Mouse (Mus musculus): ENCODE data around the gene H2afy2. TPM values are rescaled to one million over a fixed set of nuclear protein-coding genes. Genes with fewer than 3 reads are reported as not detected.

H2afy2 gene
- total RNA-seq, 1 experiment from 2014 or later = 3.2 TPM

DNA sequence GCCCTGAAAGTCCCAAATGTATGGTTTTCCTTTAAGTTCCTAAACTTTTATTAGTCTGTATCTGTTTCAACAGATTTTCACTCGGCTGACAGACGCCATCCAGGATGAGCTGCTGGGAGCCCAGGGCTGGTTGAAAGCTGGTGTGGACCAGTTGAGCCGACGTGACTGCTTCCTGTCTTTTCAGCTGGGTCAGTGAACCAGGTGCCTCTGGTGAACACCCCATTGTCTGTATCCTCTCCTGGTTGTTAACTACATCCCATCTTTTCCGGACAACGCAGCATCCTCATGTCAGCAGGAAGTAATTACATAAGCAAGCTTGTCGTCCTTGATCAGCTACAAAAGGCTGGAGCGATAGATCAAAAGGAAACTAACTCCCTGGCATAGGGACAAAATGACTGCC, 9.1 kb upstream of the H2afy2 start:
- ATAC-seq (replicated peaks in 1 of 2; ENCODE audit: insufficient read depth in 1 of 2, low FRiP score in 2 of 2, low TSS enrichment in 1 of 2, low read depth in 1 of 2, poor library complexity in 2 of 2, severe bottlenecking in 2 of 2) = no peak

DNA sequence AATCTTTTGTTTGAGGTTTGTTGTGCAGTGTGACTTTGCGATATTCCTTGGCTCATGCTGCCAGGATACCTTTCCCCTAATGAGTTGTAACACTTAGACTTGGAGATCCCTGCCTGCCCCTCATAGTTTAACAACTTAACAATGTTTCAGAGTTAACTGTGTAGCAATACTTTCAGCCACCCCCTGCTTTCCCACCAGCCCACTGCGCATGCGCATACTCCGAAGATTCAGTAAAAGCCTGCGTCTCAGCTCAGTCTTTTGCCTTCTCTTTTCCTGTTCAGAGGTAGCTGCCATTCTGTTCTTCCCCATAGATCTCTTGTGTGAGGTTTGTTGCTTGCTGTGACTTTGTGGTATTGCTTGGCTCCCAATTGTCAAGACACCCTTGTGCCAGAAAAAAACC, 4.6 kb upstream of the H2afy2 start:
- no peak for ATAC-seq (replicated peaks in 1 of 2; ENCODE audit: insufficient read depth in 1 of 2, low FRiP score in 2 of 2, low TSS enrichment in 1 of 2, low read depth in 1 of 2, poor library complexity in 2 of 2, severe bottlenecking in 2 of 2)

DNA sequence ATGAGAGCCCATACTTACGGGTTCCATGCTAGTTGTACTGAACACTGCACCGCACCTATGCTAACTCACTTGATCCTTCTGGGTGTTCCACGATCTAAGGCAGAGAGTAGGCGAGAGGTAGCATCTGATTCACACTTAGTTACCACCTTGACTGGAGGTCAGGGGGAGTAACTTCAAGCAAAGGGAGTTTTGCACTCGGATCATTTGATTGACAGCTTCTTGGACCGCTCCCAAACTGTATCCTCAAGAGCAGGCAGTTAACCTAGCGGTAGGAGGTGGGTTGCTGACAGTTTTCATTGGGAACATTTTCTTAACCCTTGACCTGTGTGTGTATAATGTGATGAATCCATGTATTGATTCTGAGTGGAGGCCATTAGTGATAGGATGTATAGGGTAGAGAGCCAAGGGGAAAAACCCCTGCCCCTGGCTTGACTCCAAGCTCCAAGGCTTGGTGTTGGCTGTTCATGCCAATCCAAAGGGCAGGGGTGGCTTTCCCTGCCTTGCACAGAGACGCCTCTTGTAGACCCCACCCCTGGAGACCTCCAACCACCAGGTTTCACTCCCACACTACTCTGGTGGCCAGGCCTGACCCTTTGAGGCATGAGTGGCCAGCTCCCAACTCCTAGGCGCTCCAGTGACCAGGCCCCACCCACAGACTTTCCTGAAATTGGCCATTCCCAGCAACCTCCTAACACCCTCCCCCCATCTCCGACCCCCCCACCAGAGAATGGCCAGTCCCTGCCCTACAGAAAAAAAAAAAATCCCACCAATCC, 3.8 kb upstream of the H2afy2 start:
- no peak for ATAC-seq (replicated peaks in 1 of 2; ENCODE audit: insufficient read depth in 1 of 2, low FRiP score in 2 of 2, low TSS enrichment in 1 of 2, low read depth in 1 of 2, poor library complexity in 2 of 2, severe bottlenecking in 2 of 2)

DNA sequence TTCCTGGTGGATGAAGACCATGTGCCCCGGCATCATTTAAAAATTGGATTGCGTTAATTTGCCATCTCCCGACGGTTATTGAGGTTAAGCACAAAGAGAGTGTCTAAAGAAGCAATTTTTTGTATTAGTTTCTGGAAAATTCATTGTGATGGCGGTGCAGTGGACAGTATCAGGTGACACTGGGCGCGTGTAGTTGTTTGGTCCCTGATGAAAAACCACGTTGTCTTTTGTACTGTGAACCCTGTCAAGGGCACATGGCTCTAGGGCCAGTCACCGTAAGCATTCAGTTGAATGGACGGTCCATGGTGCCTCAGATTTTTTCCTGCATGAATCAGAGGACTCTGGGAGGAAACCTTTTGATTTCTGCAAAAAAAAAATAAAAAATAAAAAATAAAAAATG, 467 bp upstream of the H2afy2 start:
- no peak for ATAC-seq (replicated peaks in 1 of 2; ENCODE audit: insufficient read depth in 1 of 2, low FRiP score in 2 of 2, low TSS enrichment in 1 of 2, low read depth in 1 of 2, poor library complexity in 2 of 2, severe bottlenecking in 2 of 2)

DNA sequence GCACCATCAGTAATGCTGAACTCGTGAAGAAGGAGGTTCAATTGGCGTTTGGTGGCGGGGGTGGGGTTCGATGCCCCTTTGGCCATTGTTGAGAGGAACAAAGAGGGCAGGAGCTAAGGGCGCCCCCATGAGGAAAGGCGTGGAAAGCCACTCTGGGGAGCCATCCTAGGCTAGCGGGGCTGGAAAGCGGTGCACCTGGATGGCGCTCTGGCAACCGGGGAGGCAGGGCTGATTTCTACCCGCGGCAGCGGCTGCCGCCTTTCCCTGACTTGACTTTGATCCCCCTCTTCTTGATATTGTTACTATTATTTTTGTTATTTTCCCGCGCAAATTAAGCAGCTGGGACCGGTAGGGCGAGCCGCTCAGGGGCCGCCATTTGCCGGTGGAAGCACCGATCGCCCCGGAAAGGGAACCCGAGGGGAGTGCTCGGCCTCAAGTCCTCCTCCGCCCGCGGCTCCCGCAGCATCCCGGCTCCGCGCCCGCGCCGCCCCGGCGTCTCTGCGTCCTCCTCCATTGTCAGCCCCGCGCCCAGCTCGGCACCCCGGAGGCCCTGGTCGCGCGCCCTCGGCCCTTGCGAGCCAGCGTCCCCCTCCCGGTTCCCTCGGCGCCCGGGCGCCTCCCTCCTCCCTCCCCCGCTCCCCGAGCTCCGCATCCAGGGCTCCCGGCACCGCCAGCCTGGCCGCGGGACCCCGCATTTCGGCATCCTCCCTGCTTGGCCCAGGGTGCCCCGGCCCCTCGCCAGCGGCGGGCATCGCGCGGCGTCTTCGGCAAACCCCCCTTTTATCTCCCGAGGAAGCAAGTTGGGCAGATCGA, 942 bp downstream of the H2afy2 start:
- ATAC-seq (replicated peaks in 1 of 2; ENCODE audit: insufficient read depth in 1 of 2, low FRiP score in 2 of 2, low TSS enrichment in 1 of 2, low read depth in 1 of 2, poor library complexity in 2 of 2, severe bottlenecking in 2 of 2) = peak in 1 of 2 experiments; percentile 53; a peak in 2 of 4 replicates

DNA sequence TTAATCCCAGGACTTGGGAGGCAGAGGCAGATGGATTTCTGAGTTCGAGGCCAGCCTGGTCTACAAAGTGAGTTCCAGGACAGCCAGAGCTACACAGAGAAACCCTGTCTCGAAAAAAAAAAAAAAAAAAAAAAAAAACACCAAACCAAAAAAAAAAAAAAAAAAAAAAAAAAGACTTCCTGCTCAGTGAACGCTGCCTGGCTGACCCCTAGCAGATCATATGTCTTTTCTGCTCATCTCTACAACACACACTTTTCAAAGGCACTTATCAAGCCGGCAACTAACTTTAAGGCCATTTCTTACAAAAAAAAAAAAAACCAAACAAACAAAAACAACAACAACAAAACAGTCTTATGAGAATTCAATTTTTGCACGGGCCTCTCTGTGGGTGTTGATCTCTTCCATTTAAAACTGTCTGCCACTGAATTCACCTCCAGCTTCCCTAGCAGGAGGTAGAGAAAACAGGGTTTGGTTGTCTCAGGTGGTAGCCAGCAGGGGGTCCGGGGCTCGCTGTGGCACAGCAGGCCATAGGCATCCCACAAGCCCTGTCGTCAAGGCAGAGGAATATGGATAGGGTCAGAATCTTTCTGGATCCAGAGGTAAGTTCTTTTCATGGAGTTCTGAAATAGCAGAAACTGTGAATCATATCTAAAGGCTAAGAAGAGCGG, 2.4 kb downstream of the H2afy2 start:
- no peak for ATAC-seq (replicated peaks in 1 of 2; ENCODE audit: insufficient read depth in 1 of 2, low FRiP score in 2 of 2, low TSS enrichment in 1 of 2, low read depth in 1 of 2, poor library complexity in 2 of 2, severe bottlenecking in 2 of 2)

DNA sequence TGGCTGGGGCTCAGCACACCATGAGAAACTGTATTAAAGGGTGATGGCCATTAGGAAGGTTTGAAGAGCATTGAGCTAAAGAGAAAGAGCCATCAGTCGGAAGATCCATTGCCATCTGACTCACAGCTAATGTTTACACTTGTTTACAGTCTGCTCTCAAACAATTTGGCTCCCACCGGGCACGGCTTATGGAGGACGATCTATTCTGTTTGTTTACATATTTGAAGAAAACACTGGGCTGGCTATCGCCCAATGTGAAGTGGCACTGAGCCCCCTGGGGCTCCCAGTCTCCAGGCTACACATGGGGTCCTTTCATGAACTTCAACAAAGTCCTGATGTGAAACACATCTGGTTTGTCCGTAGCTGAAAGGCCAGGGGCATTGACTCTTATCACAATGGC, 17.1 kb downstream of the H2afy2 start:
- ATAC-seq (replicated peaks in 1 of 2; ENCODE audit: insufficient read depth in 1 of 2, low FRiP score in 2 of 2, low TSS enrichment in 1 of 2, low read depth in 1 of 2, poor library complexity in 2 of 2, severe bottlenecking in 2 of 2) = no peak

DNA sequence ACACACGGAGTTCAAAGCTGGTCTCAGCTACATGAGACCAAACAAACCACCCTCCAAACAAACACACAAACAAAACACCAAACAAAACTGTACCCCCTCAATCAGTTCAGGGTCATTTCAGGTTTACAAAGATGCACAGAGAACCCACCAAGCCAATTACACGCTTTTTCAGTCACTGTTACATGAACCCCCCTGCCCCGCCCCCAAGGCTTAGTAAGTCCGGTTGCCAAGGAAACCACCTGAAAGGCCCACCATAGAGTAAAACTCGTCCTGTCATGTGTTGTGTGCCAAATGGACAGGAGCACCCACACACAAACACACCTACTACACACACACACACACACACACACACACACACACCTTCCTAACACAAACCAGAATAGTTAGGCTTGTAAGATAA, 18.4 kb downstream of the H2afy2 start:
- no peak for ATAC-seq (replicated peaks in 1 of 2; ENCODE audit: insufficient read depth in 1 of 2, low FRiP score in 2 of 2, low TSS enrichment in 1 of 2, low read depth in 1 of 2, poor library complexity in 2 of 2, severe bottlenecking in 2 of 2)

DNA sequence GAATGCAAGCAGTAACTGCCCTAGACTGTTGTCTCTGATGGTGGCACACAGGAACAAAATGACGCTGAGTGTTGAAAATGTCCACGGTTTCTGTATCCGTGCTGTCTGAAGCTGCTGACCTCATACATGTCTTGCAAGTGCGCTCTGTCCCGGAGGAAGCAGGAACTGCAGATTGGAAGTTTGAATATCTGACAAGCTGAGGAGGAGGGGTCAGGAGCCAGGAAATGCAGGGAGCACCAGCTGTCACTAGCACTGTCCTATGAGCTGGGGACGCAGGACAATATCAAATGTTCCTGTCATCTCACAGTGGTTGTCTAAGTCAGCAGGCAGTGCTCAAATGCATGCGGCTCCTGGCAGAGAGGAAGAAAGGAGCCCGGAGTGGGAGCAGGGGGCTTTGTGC, 19.3 kb downstream of the H2afy2 start:
- ATAC-seq (replicated peaks in 1 of 2; ENCODE audit: insufficient read depth in 1 of 2, low FRiP score in 2 of 2, low TSS enrichment in 1 of 2, low read depth in 1 of 2, poor library complexity in 2 of 2, severe bottlenecking in 2 of 2) = no peak

DNA sequence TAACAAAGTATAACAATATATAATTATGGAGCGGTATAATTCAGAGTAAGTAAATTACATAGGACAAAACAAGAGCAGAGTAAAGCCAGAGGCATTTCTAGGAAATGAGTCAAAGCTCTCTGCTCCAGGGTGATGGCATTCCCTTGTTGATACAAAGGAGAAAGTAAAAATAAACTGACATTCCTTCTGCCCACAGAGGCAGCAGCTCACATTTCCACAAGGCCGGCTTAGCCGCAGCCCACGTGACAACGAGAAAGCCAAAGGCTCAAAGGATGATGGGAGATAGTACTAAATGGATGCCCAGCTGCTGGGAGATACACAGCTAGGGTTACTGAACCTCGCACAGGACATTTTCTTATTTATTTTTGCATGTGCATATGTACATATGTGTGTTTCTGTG, 24.1 kb downstream of the H2afy2 start:
- no peak for ATAC-seq (replicated peaks in 1 of 2; ENCODE audit: insufficient read depth in 1 of 2, low FRiP score in 2 of 2, low TSS enrichment in 1 of 2, low read depth in 1 of 2, poor library complexity in 2 of 2, severe bottlenecking in 2 of 2)

DNA sequence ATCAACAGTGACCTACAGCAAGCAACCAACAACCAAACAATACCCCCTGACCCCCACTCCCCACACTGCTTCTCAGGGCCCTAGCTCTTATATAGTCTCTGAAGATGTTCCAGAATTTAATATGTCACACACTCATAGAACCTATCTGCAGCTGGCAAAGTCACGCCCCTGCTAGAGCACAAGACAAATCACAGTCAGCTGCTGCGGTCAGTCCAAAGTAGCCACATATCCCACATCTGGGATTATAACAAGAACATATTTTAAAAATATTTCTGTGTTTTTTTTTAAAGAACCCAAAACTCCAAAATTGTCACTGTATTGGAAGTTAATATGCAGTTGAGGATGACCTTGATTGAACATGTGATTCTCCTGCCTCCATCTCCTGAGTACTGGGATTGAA, 25.0 kb downstream of the H2afy2 start:
- ATAC-seq (replicated peaks in 1 of 2; ENCODE audit: insufficient read depth in 1 of 2, low FRiP score in 2 of 2, low TSS enrichment in 1 of 2, low read depth in 1 of 2, poor library complexity in 2 of 2, severe bottlenecking in 2 of 2) = no peak

DNA sequence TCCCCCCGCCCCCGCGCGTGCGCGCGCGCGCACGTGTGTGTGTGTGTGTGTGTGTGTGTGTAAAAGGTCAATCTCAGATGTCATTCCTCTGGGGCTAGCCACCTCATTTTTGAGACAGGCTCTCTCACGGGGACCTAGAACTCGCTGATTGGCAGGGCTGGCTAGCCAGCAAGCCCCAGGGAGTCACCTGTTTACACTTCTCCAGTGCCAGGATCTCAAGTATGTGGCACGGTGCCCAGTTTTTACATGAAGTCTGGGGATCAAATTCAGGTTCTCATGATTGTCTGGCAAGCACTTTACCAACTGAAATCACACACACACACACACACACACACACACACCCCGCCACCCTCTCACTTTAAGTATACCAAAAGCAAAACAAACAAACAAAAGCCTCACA, 26.9 kb downstream of the H2afy2 start:
- no peak for ATAC-seq (replicated peaks in 1 of 2; ENCODE audit: insufficient read depth in 1 of 2, low FRiP score in 2 of 2, low TSS enrichment in 1 of 2, low read depth in 1 of 2, poor library complexity in 2 of 2, severe bottlenecking in 2 of 2)

DNA sequence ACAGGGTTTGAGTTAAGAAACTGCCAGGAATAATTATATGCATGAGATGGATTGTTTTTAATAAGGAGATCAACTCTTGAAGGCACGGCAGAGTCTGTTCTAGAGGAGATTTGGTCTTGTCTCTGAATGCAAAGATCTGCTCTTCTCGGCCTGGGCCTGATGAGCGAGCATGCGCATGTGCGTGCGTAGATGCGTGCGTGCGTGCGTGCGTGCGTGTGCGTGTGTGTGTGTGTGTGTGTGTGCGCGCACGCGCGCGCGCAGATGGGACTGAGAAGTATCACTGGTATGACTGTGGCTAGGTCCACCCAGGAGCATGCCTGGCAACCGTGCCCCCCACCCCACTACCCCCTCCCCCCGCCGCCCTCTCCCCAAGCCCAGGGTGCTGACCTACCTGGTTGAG, 30.9 kb downstream of the H2afy2 start:
- no peak for ATAC-seq (replicated peaks in 1 of 2; ENCODE audit: insufficient read depth in 1 of 2, low FRiP score in 2 of 2, low TSS enrichment in 1 of 2, low read depth in 1 of 2, poor library complexity in 2 of 2, severe bottlenecking in 2 of 2)

DNA sequence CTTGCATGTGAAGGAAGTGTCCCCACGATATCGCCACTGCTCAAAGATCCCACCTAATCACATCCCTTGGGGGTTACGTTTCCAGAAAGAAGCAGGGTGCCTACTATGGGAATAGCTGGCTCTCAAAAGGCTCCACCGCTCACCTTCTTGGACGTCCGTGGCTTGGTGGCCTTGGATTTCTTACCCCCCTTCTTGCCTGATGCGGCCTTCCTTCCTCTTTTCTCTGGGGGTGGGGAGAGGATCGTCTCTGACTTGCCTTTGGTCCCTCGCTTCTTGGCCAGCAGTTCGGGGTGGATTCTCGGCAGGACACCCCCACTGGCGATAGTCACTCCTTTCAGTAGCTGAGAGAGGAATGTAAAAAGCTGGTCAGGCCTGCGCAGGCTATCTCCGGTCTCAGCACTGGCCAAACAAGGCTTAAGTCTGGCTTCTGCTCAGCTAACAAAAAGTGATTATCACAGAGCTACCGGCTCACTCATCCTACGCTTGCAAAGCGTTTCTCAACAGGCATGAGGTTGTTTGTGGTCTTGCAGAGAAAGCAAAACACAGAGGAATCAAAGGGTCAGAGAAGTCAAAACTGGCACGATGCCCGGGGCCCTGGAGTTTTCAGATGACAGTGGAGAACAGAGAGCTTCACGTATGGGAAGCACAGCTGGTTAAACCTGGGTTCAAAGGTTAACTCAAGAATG, 32.3 kb downstream of the H2afy2 start:
- ATAC-seq (replicated peaks in 1 of 2; ENCODE audit: insufficient read depth in 1 of 2, low FRiP score in 2 of 2, low TSS enrichment in 1 of 2, low read depth in 1 of 2, poor library complexity in 2 of 2, severe bottlenecking in 2 of 2) = peak; percentile 71 to 82

DNA sequence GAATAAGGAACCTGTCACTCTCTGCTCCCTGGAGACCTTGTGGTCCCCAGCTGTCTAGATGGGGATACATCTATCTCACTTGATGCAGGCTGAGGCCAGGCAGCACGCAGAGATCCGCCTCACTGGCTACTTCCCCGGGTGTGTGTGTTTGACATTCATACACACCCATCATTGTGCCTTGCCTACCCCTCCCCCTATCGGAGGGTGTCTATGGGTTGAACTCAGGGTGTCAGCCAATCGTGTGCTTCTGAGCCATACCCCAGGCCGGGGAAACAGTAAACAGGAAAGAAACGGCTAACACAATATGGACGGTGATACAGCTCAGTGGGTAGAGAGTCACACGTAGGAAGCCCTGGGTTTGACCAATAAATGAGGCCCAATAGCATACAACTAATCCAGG, 33.9 kb downstream of the H2afy2 start:
- ATAC-seq (replicated peaks in 1 of 2; ENCODE audit: insufficient read depth in 1 of 2, low FRiP score in 2 of 2, low TSS enrichment in 1 of 2, low read depth in 1 of 2, poor library complexity in 2 of 2, severe bottlenecking in 2 of 2) = no peak

DNA sequence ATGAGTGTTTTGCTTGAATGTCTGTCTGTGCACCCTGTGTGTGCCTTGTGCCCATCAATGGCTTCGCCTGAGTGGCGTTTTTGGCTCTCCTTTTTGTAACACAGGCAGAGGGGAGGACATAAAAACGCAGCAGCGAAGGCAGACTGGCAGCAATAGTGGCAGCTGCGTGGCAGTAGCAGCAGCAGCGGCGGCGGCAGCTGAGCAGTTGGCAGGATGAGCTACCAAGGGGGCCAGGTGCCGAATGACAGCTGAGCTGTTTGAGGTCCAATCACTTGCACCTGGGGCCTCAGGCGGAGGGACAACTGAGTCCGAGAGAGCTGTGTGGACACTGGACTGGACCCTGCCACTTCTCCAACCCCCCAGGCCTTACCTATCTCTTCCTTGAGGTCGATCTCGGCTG, 36.6 kb downstream of the H2afy2 start:
- ATAC-seq (replicated peaks in 1 of 2; ENCODE audit: insufficient read depth in 1 of 2, low FRiP score in 2 of 2, low TSS enrichment in 1 of 2, low read depth in 1 of 2, poor library complexity in 2 of 2, severe bottlenecking in 2 of 2) = no peak

DNA sequence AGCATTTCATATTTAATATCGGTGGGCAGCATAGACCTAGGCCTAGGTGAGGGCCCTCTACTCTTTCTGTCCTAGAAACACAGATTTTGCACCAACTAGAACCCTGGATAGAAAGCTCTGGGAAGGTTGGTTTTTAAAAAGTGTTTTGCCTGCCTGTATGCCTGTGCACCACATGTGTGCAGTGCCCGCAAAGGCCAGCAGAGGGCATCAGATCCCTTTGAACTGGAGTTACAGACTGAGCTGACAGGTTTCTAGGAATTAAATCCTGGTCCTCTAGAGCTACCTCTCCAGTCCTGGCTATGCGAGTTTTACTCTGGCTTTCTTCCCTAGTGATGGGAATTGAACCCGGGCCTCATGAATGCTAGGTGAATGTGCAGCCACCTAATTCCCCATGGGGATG, 38.8 kb downstream of the H2afy2 start:
- ATAC-seq (replicated peaks in 1 of 2; ENCODE audit: insufficient read depth in 1 of 2, low FRiP score in 2 of 2, low TSS enrichment in 1 of 2, low read depth in 1 of 2, poor library complexity in 2 of 2, severe bottlenecking in 2 of 2) = no peak

DNA sequence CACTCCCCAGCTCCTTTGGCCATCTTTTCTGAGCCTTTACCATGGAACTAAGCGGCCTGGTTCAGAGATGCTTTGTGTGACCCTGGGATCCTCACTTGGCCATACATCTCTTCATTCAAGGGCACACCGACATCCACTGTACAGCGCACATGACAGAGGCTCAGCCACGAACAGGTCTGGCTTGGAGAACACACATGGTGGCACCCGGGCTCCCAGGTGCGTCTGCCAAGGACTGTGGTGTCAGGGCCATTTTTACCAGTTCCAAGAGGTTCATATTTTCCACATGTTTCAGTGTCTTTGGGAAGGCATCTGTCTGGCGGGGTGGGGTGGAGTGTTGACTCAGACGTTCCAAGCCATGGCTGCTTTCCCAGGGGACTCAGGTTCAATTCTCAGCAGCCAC, 41.6 kb downstream of the H2afy2 start:
- no peak for ATAC-seq (replicated peaks in 1 of 2; ENCODE audit: insufficient read depth in 1 of 2, low FRiP score in 2 of 2, low TSS enrichment in 1 of 2, low read depth in 1 of 2, poor library complexity in 2 of 2, severe bottlenecking in 2 of 2)
